Mouse (Mus musculus): ENCODE measurements at regions not wholly inside any gene's neighbourhood (a gene's known extent, or its start where the extent isn't known, plus 50 kb on each side); places are given as distances from the start of the nearest gene placed in this dataset.

DNA sequence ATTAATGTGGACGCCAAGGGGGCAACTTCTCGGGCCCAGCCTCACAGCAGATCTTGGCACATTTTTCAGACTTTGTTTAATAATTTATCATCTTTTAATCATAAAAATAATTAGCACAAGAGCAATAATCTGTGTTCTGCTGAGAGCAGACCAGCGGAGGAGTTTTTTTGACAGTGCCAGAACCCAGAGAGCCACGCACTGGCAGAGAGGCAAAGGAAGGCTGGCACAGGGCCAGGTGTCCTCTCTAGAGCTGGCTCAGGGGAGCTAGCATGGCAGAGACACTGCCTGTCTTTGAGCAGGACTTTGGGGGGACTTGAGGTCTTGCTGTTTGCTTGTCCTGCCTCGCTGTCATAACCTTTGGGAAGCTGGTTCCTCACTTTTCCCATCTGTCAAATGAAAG lies 100.9 kb downstream of the 3100002H09Rik start:
- TF ChIP-seq CTCF (IDR thresholded peaks at IDR 0.05), result no peak
- TF ChIP-seq EP300 (IDR thresholded peaks at IDR 0.05), result no peak

All from lung, postnatal 0 days (tissue).